Mouse (Mus musculus): ENCODE measurements at regions not wholly inside any gene's neighbourhood (a gene's known extent, or its start where the extent isn't known, plus 50 kb on each side); places are given as distances from the start of the nearest gene placed in this dataset.

DNA sequence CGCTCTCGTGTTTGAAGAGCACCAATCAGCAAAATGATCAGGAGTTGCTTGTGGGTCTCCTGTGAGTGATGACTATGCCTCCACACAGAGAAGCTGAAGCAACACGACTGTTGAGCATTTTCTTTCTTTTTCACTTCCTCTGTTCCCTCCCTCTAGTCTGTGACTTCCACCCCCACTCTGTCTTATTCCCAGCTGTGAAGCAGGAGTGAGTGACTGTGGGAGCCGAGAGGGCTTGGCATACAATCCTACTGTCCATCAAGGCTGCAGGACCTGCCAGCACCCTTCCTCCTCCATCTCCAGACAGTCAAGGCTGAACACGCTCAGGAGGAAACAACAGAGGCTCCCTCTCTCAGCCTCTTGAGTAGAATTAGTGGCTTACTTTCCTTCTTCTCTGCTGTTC, 401.3 kb downstream of the Plcl1 start:
- DNase-seq (ENCODE audit: inconsistent age in 2 of 2, low spot score in 1 of 2) = peak; percentile 4 to 23

DNA sequence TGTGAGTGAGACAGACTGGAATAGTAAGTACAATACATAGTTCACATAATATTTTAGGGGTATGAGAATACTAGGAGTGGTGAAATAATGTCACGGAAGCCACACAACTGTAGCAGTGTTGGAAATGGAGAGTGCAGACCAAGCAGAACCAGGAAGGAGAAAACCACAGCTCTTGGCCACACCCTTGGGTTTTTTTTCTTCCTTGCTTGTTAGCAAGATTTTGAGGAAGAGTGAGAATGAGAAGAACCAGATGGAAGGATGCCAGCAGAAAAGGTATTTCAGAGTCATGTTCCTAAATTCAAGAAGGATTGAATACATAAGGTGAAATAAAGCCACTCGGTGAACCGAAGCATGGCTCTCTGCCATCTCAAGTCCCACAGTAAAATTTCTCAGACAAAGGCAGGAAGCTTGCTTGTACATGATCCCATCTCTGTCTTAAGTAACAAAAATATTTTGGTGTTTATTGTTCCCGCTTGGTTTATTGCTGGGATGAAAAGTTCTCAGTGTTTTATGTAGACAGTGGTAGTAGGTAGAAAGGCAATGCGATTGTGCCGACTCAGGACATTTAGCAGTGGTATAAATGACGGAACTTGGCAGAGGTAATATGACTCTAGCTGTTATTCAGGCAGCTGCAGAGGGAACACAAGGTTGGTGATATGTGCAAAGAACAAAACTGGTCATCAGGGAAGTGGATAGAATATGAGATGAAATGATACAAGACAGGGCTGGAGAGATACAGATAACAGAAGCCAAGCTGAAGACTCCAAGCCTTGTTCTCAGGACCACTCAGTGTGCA, 403.2 kb downstream of the Plcl1 start:
- DNase-seq (ENCODE audit: inconsistent age in 2 of 2, low spot score in 1 of 2) = no peak

DNA sequence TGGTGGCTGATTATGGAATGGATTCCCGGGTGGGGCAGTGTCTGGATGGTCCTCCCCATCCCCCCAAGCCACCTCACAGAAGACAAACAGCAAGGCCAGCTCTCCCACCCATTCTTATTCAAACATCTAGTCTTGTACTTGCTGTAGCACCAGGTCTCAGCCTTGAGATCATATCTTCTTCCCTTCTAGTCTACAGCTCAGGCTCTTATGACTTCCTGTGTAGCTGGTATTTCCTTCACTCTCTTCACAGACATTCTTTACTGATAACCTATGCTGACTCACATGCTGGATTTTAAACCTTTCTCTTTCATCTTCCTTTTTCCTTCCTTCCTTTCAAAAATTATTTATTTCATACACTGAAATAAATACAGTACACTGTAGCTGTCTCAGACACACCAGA, 406.8 kb downstream of the Plcl1 start:
- no peak for DNase-seq (ENCODE audit: inconsistent age in 2 of 2, low spot score in 1 of 2)

DNA sequence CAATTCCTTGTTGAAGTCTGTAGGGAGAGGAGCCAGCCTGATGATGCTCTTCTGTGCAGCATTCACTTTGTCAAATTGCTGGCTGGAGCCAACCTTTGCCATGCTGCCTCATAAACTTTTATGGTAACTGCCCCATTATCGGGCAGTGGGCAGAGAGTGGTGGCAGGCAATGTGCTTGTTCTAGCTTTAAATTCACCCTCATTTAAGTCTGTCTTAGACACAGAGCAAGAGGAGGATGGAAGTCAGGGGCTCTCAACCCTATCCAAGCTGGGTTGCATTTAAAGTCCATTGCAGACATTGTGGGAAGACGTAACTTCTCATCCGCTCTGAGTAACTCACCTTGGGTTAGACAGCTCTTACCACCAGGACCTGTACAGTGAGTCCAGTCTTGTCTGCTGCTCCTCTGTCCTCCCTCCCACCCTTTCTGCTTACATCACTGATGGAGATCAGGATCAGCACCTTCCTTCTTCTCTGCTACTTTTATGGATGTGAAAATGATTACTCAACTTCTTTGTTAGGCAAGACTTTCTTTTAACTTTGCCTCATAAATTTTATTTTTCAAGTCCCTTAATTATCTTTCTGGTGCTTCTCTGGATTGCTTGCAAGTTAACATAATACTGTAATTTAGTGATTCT, 415.3 kb downstream of the Plcl1 start:
- no peak for DNase-seq (ENCODE audit: inconsistent age in 2 of 2, low spot score in 1 of 2)

DNA sequence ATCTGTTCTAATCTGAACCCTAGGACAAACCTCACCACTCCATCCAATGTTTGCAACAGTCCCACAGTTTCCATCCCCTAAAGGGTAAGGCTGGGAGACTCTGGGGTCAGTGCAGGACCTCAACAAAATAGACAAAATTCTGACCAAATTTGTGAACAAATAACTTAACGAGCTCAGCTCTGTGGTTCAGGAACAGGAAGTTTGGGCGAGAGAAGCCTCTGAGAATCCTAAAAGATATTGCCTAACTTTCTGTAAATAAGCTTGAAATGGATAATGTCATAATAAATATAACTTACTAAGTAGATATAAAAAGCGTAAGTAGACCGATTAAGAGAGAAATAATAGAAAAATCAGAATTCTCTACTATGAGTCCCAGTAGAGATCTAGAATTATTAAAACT, 416.9 kb downstream of the Plcl1 start:
- no peak for DNase-seq (ENCODE audit: inconsistent age in 2 of 2, low spot score in 1 of 2)

DNA sequence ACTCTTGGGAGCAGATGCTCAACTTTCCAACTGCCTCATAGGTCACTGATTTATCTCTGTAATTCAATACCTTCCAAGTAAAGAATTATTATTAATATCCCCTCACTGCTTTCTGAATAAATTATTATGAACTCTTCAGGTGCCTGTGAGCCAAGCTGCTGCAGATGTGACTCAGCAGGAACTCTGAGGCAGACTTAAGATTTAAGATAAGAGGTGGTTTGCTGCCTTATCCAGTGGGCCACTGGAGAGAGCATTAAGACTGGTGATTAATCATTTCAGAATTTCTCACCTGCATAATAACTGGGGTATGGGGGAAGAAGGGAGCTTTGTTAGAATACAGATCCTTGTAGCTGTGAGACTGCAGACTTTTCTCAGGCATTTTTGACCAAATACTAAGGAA, 421.5 kb downstream of the Plcl1 start:
- DNase-seq (ENCODE audit: inconsistent age in 2 of 2, low spot score in 1 of 2) = no peak

DNA sequence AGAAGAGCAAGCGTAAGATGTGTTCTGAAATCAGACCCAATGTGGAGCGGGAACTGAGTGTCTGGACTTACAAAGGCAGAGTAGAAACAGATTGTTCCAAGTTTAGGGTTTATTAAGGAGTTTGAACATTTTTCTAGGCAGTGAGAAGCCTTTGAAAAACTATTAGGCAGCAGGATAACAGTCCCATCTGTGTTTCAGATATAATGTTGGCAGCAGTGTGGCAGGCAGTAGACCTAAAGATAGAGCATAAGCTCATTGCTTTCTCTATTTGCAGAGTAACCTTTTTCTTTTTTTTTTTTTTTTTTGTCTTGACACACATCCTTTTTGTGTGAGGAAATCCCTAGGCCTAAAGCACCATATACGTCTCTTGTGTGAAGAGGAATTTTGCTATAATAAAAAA, 429.6 kb downstream of the Plcl1 start:
- no peak for DNase-seq (ENCODE audit: inconsistent age in 2 of 2, low spot score in 1 of 2)

DNA sequence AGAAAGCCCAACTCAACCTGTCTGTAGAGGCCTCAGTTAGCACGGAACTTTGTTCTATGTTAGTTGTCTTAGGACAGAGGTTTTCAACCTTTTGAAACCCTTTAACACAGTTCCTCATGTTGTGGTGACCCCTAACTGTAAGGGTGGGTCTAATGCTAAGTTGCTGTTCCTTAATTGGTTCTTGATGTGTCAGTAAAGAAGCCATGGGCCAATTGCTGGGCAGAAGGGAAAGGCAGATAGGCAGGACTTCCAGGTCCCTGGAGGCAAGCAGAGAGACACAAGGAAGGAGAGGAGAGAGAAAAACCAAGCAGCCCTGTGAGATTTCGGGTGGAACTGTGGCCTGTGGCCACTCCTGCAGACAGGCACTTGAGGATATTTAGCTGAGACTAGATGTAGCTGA, 431.0 kb downstream of the Plcl1 start:
- no peak for DNase-seq (ENCODE audit: inconsistent age in 2 of 2, low spot score in 1 of 2)

DNA sequence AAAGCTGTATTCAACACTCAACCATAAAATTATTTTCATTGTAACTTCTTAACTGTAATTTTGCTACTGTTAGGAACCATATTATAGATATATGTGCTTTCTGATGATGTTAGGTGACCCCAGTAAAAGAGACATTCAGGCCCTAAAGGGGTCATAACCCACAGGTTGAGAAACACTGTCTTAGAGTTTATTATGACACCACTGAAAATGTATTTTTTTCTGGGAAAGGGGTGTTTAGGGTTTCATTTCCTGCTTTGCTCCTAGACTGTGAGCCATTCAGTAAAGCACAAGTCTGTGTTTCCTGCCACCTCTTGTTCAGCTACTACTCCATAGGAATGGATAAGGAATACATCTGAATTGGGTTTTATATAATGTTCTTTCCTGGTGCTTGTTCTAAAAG, 431.6 kb downstream of the Plcl1 start:
- DNase-seq (ENCODE audit: inconsistent age in 2 of 2, low spot score in 1 of 2) = no peak

DNA sequence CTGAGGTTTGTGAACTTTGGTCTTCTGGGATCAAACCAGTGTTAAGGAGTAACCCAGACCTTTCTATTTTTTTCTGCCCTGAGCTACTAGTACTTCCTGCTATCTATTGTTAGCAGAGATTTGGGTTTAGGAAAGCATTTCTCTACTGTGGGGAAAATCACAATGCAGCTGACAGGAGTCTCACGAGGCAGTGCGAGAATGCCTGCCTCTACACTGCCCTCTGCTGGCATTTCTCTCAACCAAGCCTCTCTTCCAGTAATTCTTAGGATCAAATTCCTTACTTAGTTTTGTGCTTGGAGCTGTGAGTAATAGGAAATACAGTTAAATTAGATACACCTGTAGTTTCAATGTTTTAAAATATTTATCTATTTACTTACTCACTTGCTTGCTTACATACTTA, 432.4 kb downstream of the Plcl1 start:
- DNase-seq (ENCODE audit: inconsistent age in 2 of 2, low spot score in 1 of 2) = peak; percentile 30 to 76

DNA sequence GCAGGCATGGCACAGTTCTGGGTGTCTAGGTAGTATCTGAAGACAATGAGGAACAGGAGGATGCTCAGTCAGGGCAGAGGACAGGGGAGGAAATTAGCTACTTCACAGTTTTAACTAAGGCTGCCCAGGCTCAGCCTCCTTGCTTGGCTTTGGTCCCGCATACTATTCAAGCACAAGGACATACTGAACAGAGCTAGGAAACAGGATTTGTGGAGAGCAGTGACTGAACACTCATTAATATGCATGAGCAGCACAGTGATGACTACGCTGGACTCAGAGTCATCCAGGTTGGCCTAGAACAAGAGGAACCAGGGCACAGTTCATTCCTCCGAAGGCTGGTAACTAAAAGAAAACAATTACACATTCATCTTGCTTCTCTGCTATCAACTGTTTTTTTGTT, 443.1 kb downstream of the Plcl1 start:
- no peak for DNase-seq (ENCODE audit: inconsistent age in 2 of 2, low spot score in 1 of 2)

DNA sequence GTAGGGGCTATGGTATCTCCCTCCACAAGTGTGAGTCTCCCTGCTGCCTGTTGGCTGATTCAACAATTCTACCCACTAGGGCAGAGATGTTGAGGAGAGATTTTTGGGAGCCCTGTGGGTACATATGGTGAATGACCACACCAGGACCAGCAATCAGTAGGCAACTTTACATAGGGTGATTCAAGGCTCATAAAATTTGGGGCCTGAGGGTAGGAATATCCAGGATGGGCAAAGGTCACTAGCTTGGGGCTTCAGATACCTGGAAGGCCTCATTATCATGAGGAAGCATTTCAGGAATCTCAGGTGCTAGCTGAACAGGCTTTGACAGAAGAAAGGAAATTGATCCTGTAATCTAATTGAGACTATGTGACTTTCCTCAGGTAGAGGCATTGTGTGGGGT, 446.6 kb downstream of the Plcl1 start:
- DNase-seq (ENCODE audit: inconsistent age in 2 of 2, low spot score in 1 of 2) = no peak

DNA sequence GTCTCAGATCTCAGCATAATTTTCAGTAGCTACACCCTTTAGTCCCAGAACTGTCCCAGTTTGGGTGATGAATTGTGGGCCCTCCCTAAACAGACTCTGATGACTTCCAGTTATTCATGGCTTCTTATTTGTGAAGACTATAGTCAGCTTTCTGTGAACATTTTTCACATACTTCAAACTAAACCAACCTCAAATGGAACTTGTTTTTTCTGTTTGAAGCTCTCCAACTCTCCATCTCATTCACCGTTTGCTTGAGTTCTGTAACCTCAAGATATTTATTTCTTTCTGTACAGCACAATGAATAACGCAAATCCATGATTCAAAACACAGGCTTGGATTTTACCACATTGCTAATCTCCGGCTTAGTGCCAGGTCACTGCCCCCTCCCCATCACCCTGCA, 453.4 kb downstream of the Plcl1 start:
- DNase-seq (ENCODE audit: inconsistent age in 2 of 2, low spot score in 1 of 2) = no peak

DNA sequence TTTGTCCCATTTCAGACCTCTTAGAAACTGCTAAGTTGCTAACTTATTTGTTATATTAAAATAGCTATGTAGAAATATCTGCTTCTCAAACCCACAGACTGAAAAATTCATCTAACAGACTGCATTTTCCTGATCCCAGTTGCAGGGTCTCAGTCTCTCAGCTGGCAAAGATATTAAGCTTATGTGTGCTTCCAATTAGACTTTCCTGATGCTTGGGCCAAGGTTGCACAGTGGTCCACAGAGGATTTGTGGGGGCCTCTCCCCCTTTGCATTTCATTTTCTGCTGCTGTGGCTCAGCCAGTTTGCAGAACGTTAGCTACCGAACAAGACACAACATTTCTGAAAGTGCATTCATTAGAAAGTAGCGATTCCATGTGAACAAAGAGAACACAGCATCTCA, 457.4 kb downstream of the Plcl1 start:
- DNase-seq (ENCODE audit: inconsistent age in 2 of 2, low spot score in 1 of 2) = no peak

DNA sequence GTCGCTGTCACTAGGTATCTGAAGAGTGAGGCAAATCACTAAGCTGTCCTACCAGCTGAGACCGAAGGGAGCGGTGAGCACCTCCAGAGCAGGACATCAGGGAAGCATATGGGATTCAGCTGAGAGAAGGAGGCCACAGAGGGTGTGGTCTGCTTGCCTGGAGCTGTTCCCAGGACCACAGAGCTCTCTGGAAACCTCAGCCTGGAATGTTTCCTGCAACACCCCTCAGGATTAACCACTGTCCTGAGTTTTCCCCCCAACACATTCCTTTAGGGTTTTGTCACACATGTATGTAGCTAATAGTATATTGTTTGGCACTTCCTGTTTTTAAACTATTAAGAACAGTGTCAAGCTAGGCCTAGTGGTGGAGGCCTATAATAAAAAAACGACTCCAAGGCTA, 459.6 kb downstream of the Plcl1 start:
- no peak for DNase-seq (ENCODE audit: inconsistent age in 2 of 2, low spot score in 1 of 2)

DNA sequence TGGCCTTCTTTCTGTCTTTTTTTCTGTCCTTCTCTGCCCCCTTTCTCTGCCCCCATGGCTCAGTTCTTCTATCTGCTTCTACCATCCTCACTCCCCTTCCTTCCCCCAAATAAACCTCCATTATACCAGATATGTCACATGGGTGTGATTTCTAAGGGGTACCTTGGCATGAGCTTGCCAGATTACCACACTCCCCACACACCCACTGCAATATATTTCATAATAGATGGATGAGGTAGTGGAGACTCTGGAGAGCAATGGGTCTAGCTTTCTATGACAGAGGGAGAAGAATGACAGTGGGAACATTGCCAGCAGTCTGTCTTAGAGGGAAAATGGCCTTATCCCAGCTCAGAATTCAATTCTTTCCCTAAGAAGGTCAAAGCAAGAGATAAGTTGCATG, 461.0 kb downstream of the Plcl1 start:
- DNase-seq (ENCODE audit: inconsistent age in 2 of 2, low spot score in 1 of 2) = no peak

DNA sequence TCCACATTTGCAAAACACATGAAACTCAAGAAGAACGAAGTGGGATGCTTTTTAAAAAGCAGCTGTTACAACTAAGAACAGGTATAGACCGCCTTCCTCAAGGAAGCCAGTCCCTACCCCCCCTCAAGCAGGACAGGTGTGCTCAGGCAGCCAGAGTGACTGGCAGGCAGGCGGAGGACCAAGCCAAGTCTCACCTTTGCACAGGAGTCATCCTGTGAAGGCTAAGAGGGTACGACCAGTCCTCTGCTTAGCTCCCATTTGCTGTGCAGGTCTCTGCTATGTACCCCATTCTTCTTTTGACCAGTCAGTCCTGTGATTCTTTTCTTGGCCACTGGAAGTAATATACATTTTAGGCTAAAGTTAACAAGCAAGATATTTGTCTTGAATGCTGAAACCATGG, 467.9 kb downstream of the Plcl1 start:
- DNase-seq (ENCODE audit: inconsistent age in 2 of 2, low spot score in 1 of 2) = no peak

DNA sequence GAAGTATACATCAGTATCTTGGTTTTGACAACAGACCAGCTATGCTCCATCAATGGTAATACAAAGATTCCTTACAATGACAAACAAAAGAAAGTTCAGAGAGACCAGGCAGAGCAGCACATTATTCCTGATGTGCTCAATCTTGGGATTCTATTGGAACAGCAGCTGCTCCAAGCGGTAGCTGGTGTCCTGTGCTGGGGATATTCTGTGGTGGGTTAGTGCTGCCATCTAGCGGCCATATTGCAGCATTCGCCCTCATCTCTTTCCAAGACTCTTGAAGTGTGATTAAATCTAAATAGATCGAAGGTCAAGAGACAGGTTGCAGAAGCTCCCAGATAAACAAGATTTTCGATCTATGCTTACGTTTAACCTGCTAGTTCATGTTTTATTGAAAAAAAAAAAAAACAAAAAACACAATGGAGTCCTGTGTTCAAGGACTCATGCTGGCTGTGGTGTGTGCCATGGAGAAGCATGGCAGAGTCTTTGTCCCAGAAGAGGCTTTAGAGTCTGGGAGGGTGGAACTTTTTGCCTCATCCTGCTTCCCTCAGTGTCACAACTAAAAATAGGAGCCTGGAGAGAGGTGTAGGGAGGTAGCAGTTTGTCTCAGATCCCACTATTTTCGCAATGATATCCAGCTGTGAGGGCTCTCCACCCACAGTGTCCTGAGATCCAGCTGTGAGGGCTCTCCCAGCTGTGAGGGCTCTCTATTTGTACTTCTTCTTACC, 468.6 kb downstream of the Plcl1 start:
- DNase-seq (ENCODE audit: inconsistent age in 2 of 2, low spot score in 1 of 2) = peak; percentile 47 to 81

DNA sequence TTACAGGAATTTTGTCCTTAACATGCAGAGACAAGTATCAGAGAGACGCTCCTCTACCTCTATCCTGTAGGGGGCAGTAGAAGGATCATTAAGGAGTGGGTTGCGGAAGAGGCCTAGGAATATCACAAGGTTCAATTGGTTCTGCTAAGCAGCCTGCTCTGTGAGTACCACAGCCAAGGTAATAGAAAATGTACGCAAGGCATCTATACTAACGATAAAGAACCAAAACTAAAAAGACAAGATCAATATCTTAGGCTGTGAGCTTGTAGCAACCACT, 469.1 kb downstream of the Plcl1 start:
- DNase-seq (ENCODE audit: inconsistent age in 2 of 2, low spot score in 1 of 2) = peak in 1 of 2 experiments; percentile 31

DNA sequence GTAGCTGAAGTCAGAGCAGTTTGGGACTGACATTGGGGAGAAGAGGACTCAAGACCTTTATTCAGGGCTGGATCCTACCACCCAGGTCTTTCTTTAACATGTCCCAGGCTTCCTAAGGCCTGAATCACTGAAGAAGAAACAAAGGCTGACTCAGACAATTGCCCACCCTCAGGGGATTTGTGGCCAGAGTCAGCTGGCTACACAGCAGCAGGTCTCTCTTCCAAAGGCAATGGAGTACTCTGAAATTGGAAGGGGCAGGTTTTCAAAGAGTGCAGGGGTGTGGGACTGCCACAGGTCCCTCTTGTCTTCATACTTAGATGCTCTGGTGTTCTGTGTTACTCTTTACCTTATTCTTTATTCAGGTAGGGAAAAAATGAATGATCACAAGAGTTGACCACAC, 478.9 kb downstream of the Plcl1 start:
- no peak for DNase-seq (ENCODE audit: inconsistent age in 2 of 2, low spot score in 1 of 2)

DNA sequence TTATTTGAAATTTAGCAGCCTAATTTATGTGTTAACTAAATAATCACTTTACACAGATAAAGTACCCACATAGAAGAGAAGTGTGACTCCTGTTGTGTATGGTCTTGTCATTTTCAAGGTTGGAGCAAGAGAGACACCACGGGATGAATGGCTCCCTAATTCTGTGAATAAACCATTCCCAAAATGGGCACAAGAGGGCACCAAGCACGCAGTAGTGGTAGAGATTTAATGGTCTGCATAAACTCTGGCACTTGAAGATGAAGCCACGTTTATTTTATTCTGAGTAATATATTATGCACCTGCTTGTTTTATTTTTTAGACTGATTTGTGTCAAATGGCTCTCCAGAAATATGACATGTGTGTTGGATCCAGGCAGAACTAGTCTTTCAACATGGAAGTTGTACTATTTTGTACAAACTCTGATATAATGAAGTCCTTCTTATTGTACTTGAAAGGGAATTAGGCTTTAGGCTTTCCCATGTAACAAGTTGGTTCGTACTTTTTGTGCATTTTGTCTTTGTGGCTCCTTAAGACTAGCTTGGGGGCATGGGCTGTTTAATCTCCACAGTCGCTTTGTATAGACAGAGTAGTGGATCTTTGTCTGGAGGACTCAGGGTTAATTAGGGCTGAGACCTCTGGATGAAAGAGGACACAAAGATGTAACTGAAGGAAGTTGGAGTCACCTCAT, 480.8 kb downstream of the Plcl1 start:
- DNase-seq (ENCODE audit: inconsistent age in 2 of 2, low spot score in 1 of 2) = peak; percentile 28 to 81

DNA sequence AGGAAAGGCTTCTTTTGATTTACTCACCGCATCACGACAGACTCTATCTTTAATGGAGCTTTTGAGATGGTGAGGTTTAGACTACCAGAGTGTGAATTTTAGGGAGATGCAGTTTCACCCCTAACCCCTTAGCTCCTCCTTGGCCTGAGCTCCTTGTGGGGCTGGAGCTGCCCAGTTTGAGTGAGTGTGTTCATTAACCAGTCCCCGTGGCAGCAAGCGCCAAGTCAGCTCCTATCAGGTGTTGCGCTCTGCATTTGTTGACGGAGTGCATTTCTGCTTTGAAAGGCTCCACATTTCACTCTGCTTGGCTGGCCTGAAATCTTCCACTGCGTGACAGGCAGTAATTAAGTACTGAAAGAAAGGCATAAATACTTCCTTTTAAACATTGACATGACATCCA, 481.7 kb downstream of the Plcl1 start:
- no peak for DNase-seq (ENCODE audit: inconsistent age in 2 of 2, low spot score in 1 of 2)

All from adrenal gland, adult (tissue).